Mouse (Mus musculus): ENCODE data around the gene Dync1i1. TPM values are rescaled to one million over a fixed set of nuclear protein-coding genes. Genes with fewer than 3 reads are reported as not detected.

Dync1i1 gene
- polyA plus RNA-seq, 2 experiments = not detected

GRCm38 (mm10) chr6:6004756-6005485 is 279.5 kb downstream of the Dync1i1 start:
- H3K27ac ChIP-seq = no peak overlapping the region
- no peak for DNase-seq (ENCODE audit: low read depth in 3 of 3, low spot score in 3 of 3)
- H3K9me3 ChIP-seq (ENCODE audit: control insufficient read depth, low read length) = no peaks in the 10 kb centered on the region
- H3K4me2 ChIP-seq (ENCODE audit: low read depth) = no peak overlapping the region
- WGBS (ENCODE audit: insufficient replicate concordance) = 46% methylated on average over 12 of the region's 12 CpGs
- no peak overlapping the region for H3K4me3 ChIP-seq (ENCODE audit: insufficient read depth in 1 of 2, low read depth in 2 of 2, low read length in 2 of 2)
- ATAC-seq (ENCODE audit: insufficient read depth) = no peak
- H3K9ac ChIP-seq (replicated peaks) = no peak overlapping the region
- H3K27me3 ChIP-seq (ENCODE audit: control insufficient read depth, insufficient read depth, low read length) = peaks cover 4% of the 10 kb centered on the region; the same call in 1 of the 2 replicates
- H3K4me1 ChIP-seq (replicated peaks; ENCODE audit: control insufficient read depth in 2 of 2, insufficient read depth in 2 of 2, low read length in 1 of 2) = no peaks in the 10 kb centered on the region
- TF ChIP-seq EP300 (IDR thresholded peaks at IDR 0.05; ENCODE audit: low read depth) (no peak), CTCF (IDR thresholded peaks at IDR 0.05; ENCODE audit: low read depth) (no peak)
- H3K36me3 ChIP-seq (replicated peaks; ENCODE audit: control insufficient read depth, insufficient read depth, low read depth) = no peaks in the 10 kb centered on the region

GRCm38 (mm10) chr6:6005762-6006431 is 280.5 kb downstream of the Dync1i1 start:
- peak in 2 of 3 experiments; percentile 9 to 13 for DNase-seq (ENCODE audit: low read depth in 3 of 3, low spot score in 3 of 3)
- peak overlapping the region; percentile 39 to 50 for H3K4me3 ChIP-seq (ENCODE audit: insufficient read depth in 1 of 2, low read depth in 2 of 2, low read length in 2 of 2)
- peak overlapping the region; percentile 65 for H3K4me2 ChIP-seq (ENCODE audit: low read depth)
- no peaks in the 10 kb centered on the region for H3K9me3 ChIP-seq (ENCODE audit: control insufficient read depth, low read length)
- H3K36me3 ChIP-seq (replicated peaks; ENCODE audit: control insufficient read depth, insufficient read depth, low read depth) = no peaks in the 10 kb centered on the region
- H3K27me3 ChIP-seq (ENCODE audit: control insufficient read depth, insufficient read depth, low read length) = peaks cover 4% of the 10 kb centered on the region; the same call in 1 of the 2 replicates
- no peak overlapping the region for H3K9ac ChIP-seq (replicated peaks)
- WGBS (ENCODE audit: insufficient replicate concordance) = 4% methylated on average over 42 of the region's 42 CpGs
- 0 out of 2 replicates have a peak, but pooled peaks have one; percentile 41 for ATAC-seq (ENCODE audit: insufficient read depth)
- TF ChIP-seq CTCF (IDR thresholded peaks at IDR 0.05; ENCODE audit: low read depth) = peak; percentile 85
- no peak for TF ChIP-seq EP300 (IDR thresholded peaks at IDR 0.05; ENCODE audit: low read depth)
- no peaks in the 10 kb centered on the region for H3K4me1 ChIP-seq (replicated peaks; ENCODE audit: control insufficient read depth in 2 of 2, insufficient read depth in 2 of 2, low read length in 1 of 2)
- no peak overlapping the region for H3K27ac ChIP-seq

GRCm38 (mm10) chr6:6011364-6011763 is 285.9 kb downstream of the Dync1i1 start:
- no peaks in the 10 kb centered on the region for H3K4me1 ChIP-seq (replicated peaks; ENCODE audit: control insufficient read depth in 2 of 2, insufficient read depth in 2 of 2, low read length in 1 of 2)
- H3K4me3 ChIP-seq (ENCODE audit: insufficient read depth in 1 of 2, low read depth in 2 of 2, low read length in 2 of 2) = no peak overlapping the region
- no peak for TF ChIP-seq EP300 (IDR thresholded peaks at IDR 0.05; ENCODE audit: low read depth)
- no peak for TF ChIP-seq CTCF (IDR thresholded peaks at IDR 0.05; ENCODE audit: low read depth)
- WGBS (ENCODE audit: insufficient replicate concordance) = 60% methylated on average over 2 of the region's 2 CpGs
- H3K9me3 ChIP-seq (ENCODE audit: control insufficient read depth, low read length) = no peaks in the 10 kb centered on the region
- H3K4me2 ChIP-seq (ENCODE audit: low read depth) = no peak overlapping the region
- peaks cover under 1% of the 10 kb centered on the region; the same call in 1 of the 2 replicates for H3K27me3 ChIP-seq (ENCODE audit: control insufficient read depth, insufficient read depth, low read length)
- no peaks in the 10 kb centered on the region for H3K36me3 ChIP-seq (replicated peaks; ENCODE audit: control insufficient read depth, insufficient read depth, low read depth)
- no peak overlapping the region for H3K27ac ChIP-seq
- DNase-seq (ENCODE audit: low read depth in 3 of 3, low spot score in 3 of 3) (no peak), ATAC-seq (ENCODE audit: insufficient read depth) (no peak)
- no peak overlapping the region for H3K9ac ChIP-seq (replicated peaks)

- DNase-seq (ENCODE audit: low read depth in 3 of 3, low spot score in 3 of 3) = no peak
- no peaks in the 10 kb centered on the region for H3K27me3 ChIP-seq (ENCODE audit: control insufficient read depth, insufficient read depth, low read length)
- H3K27ac ChIP-seq = no peak overlapping the region
- H3K4me1 ChIP-seq (replicated peaks; ENCODE audit: control insufficient read depth in 2 of 2, insufficient read depth in 2 of 2, low read length in 1 of 2) = no peaks in the 10 kb centered on the region
- H3K36me3 ChIP-seq (replicated peaks; ENCODE audit: control insufficient read depth, insufficient read depth, low read depth) = no peaks in the 10 kb centered on the region
- H3K4me3 ChIP-seq (ENCODE audit: insufficient read depth in 1 of 2, low read depth in 2 of 2, low read length in 2 of 2) = no peak overlapping the region
- no peak for ATAC-seq (ENCODE audit: insufficient read depth)
- H3K9me3 ChIP-seq (ENCODE audit: control insufficient read depth, low read length) = no peaks in the 10 kb centered on the region
- H3K4me2 ChIP-seq (ENCODE audit: low read depth) = no peak overlapping the region
- 31% methylated on average over 15 of the region's 15 CpGs for WGBS (ENCODE audit: insufficient replicate concordance)
- H3K9ac ChIP-seq (replicated peaks) = no peak overlapping the region
- TF ChIP-seq CTCF (IDR thresholded peaks at IDR 0.05; ENCODE audit: low read depth) (no peak), EP300 (IDR thresholded peaks at IDR 0.05; ENCODE audit: low read depth) (no peak)
These were observed 290.2 kb downstream of the Dync1i1 start for GRCm38 (mm10) chr6:6015616-6016015.

- Histone ChIP-seq H3K27ac (no peak overlapping the region), H3K4me3 (ENCODE audit: insufficient read depth in 1 of 2, low read depth in 2 of 2, low read length in 2 of 2) (no peak overlapping the region), H3K4me1 (replicated peaks; ENCODE audit: control insufficient read depth in 2 of 2, insufficient read depth in 2 of 2, low read length in 1 of 2) (no peaks in the 10 kb centered on the region), H3K9me3 (ENCODE audit: control insufficient read depth, low read length) (no peaks in the 10 kb centered on the region), H3K27me3 (ENCODE audit: control insufficient read depth, insufficient read depth, low read length) (no peaks in the 10 kb centered on the region), H3K9ac (replicated peaks) (no peak overlapping the region), H3K4me2 (ENCODE audit: low read depth) (no peak overlapping the region), H3K36me3 (replicated peaks; ENCODE audit: control insufficient read depth, insufficient read depth, low read depth) (no peaks in the 10 kb centered on the region)
- WGBS (ENCODE audit: insufficient replicate concordance) = 66% methylated on average over 9 of the region's 9 CpGs
- TF ChIP-seq EP300 (IDR thresholded peaks at IDR 0.05; ENCODE audit: low read depth) (no peak), CTCF (IDR thresholded peaks at IDR 0.05; ENCODE audit: low read depth) (no peak)
- ATAC-seq (ENCODE audit: insufficient read depth) (no peak), DNase-seq (ENCODE audit: low read depth in 3 of 3, low spot score in 3 of 3) (no peak)
These were observed 291.5 kb downstream of the Dync1i1 start for GRCm38 (mm10) chr6:6016931-6017330.
